Mouse (Mus musculus): ENCODE measurements around the gene Gdf9. TPM values are rescaled to one million over a fixed set of nuclear protein-coding genes. Genes with fewer than 3 reads are reported as not detected.

The Gdf9 gene
- polyA plus RNA-seq, 1 experiment from 2014 or later = 0.82 TPM

GRCm38 (mm10) chr11:53466231-53466971, 35.6 kb downstream of the Gdf9 start:
- H3K9me3 ChIP-seq = no peaks in the 10 kb centered on the region
- H3K4me3 ChIP-seq = peak overlapping the region; percentile 51
- 4% methylated on average over 40 of the region's 40 CpGs for WGBS
- peaks cover 99% of the 10 kb centered on the region for H3K27me3 ChIP-seq (replicated peaks; ENCODE audit: low read depth, poor library complexity, severe bottlenecking)
- H3K27ac ChIP-seq (replicated peaks) = peak overlapping the region; percentile 45
- no peaks in the 10 kb centered on the region for H3K36me3 ChIP-seq (replicated peaks)
- H3K4me1 ChIP-seq = peaks cover 50% of the 10 kb centered on the region
- DNase-seq (ENCODE audit: low spot score) = peak; percentile 88

GRCm38 (mm10) chr11:53469294-53469967, 38.6 kb downstream of the Gdf9 start:
- H3K4me1 ChIP-seq = peaks cover 33% of the 10 kb centered on the region
- peak overlapping the region; percentile 42 for H3K4me3 ChIP-seq
- no peak for DNase-seq (ENCODE audit: low spot score)
- H3K9me3 ChIP-seq = no peaks in the 10 kb centered on the region
- 26% methylated on average over 16 of the region's 16 CpGs for WGBS
- no peaks in the 10 kb centered on the region for H3K36me3 ChIP-seq (replicated peaks)
- H3K27ac ChIP-seq (replicated peaks) = no peak overlapping the region
- H3K27me3 ChIP-seq (replicated peaks; ENCODE audit: low read depth, poor library complexity, severe bottlenecking) = peaks cover 98% of the 10 kb centered on the region

GRCm38 (mm10) chr11:53469968-53470695, 39.3 kb downstream of the Gdf9 start, which contains the start of gene Gm9837:
Gm9837 (minus strand) TSS chr11:53470479.
- Histone ChIP-seq H3K4me1 (peaks cover 34% of the 10 kb centered on the region), H3K9me3 (no peaks in the 10 kb centered on the region), H3K4me3 (peak within 1 kb of the TSS; percentile 42), H3K27ac (replicated peaks) (no peak within 1 kb of the TSS), H3K27me3 (replicated peaks; ENCODE audit: low read depth, poor library complexity, severe bottlenecking) (peaks cover 98% of the 10 kb centered on the region), H3K36me3 (replicated peaks) (no peaks in the 10 kb centered on the region)
- WGBS = 4% methylated on average over 29 of the region's 29 CpGs
- DNase-seq (ENCODE audit: low spot score) = peak; percentile 92

- Histone ChIP-seq H3K4me1 (peaks cover 35% of the 10 kb centered on the region), H3K36me3 (replicated peaks) (no peaks in the 10 kb centered on the region), H3K27ac (replicated peaks) (no peak overlapping the region), H3K9me3 (no peaks in the 10 kb centered on the region), H3K4me3 (no peak overlapping the region), H3K27me3 (replicated peaks; ENCODE audit: low read depth, poor library complexity, severe bottlenecking) (peaks cover 98% of the 10 kb centered on the region)
- WGBS = 81% methylated on average over 3 of the region's 3 CpGs
- DNase-seq (ENCODE audit: low spot score) = no peak
Measured at GRCm38 (mm10) chr11:53472709-53473108, 41.9 kb downstream of the Gdf9 start.

GRCm38 (mm10) chr11:53475620-53476019, 44.8 kb downstream of the Gdf9 start:
- Histone ChIP-seq H3K9me3 (peaks cover 8% of the 10 kb centered on the region), H3K27ac (replicated peaks) (no peak overlapping the region), H3K4me1 (peaks cover 43% of the 10 kb centered on the region), H3K36me3 (replicated peaks) (no peaks in the 10 kb centered on the region; the same call in 1 of the 2 replicates), H3K27me3 (replicated peaks; ENCODE audit: low read depth, poor library complexity, severe bottlenecking) (peaks cover 99% of the 10 kb centered on the region), H3K4me3 (no peak overlapping the region)
- DNase-seq (ENCODE audit: low spot score) = no peak
- 27% methylated on average over 8 of the region's 8 CpGs for WGBS

GRCm38 (mm10) chr11:53477833-53478232, 47.0 kb downstream of the Gdf9 start:
- H3K36me3 ChIP-seq (replicated peaks) = no peaks in the 10 kb centered on the region; the same call in 1 of the 2 replicates
- no peak overlapping the region for H3K27ac ChIP-seq (replicated peaks)

GRCm38 (mm10) chr11:53478383-53479170, 47.8 kb downstream of the Gdf9 start:
- 5% methylated on average over 79 of the region's 79 CpGs for WGBS
- Histone ChIP-seq H3K4me1 (peaks cover 33% of the 10 kb centered on the region), H3K36me3 (replicated peaks) (no peaks in the 10 kb centered on the region; the same call in 1 of the 2 replicates), H3K4me3 (peak overlapping the region; percentile 58), H3K27ac (replicated peaks) (peak overlapping the region; percentile 54; the same call in 1 of the 2 replicates), H3K9me3 (peaks cover 8% of the 10 kb centered on the region), H3K27me3 (replicated peaks; ENCODE audit: low read depth, poor library complexity, severe bottlenecking) (peaks cover 95% of the 10 kb centered on the region)
- peak; percentile 67 for DNase-seq (ENCODE audit: low spot score)

More at GRCm38 (mm10) chr11:53477833-53478232, 47.0 kb downstream of the Gdf9 start:
- peaks cover 33% of the 10 kb centered on the region for H3K4me1 ChIP-seq
- peaks cover 95% of the 10 kb centered on the region for H3K27me3 ChIP-seq (replicated peaks; ENCODE audit: low read depth, poor library complexity, severe bottlenecking)
- peak; percentile 48 for DNase-seq (ENCODE audit: low spot score)
- no peak overlapping the region for H3K4me3 ChIP-seq
- peaks cover 8% of the 10 kb centered on the region for H3K9me3 ChIP-seq
- WGBS = 27% methylated on average over 7 of the region's 7 CpGs

- DNase-seq (ENCODE audit: low spot score) = no peak
- H3K4me1 ChIP-seq = peaks cover 33% of the 10 kb centered on the region
- 1% methylated on average over 62 of the region's 62 CpGs for WGBS
- peak overlapping the region; percentile 58 for H3K4me3 ChIP-seq
- H3K27ac ChIP-seq (replicated peaks) = peak overlapping the region; percentile 54; the same call in 1 of the 2 replicates
- no peaks in the 10 kb centered on the region; the same call in 1 of the 2 replicates for H3K36me3 ChIP-seq (replicated peaks)
- H3K9me3 ChIP-seq = peaks cover 8% of the 10 kb centered on the region
- peaks cover 91% of the 10 kb centered on the region for H3K27me3 ChIP-seq (replicated peaks; ENCODE audit: low read depth, poor library complexity, severe bottlenecking)
Measured at GRCm38 (mm10) chr11:53479171-53479782, 48.5 kb downstream of the Gdf9 start.

GRCm38 (mm10) chr11:53479783-53480301, 49.0 kb downstream of the Gdf9 start, which contains the start of the genes Gm9945 and Sowaha:
Gm9945 (plus strand) TSS chr11:53480166.
Sowaha (minus strand) TSS chr11:53480274.
- DNase-seq (ENCODE audit: low spot score) = peak; percentile 61
- H3K27ac ChIP-seq (replicated peaks) = peak within 1 kb of the TSS; percentile 54; the same call in 1 of the 2 replicates
- H3K4me1 ChIP-seq = peaks cover 33% of the 10 kb centered on the region
- H3K4me3 ChIP-seq = peak within 1 kb of the TSS; percentile 58
- peaks cover 85% of the 10 kb centered on the region for H3K27me3 ChIP-seq (replicated peaks; ENCODE audit: low read depth, poor library complexity, severe bottlenecking)
- peaks cover 8% of the 10 kb centered on the region for H3K9me3 ChIP-seq
- no peaks in the 10 kb centered on the region; the same call in 1 of the 2 replicates for H3K36me3 ChIP-seq (replicated peaks)
- 3% methylated on average over 40 of the region's 40 CpGs for WGBS

GRCm38 (mm10) chr11:53481088-53481730, 50.4 kb downstream of the Gdf9 start:
- WGBS = 76% methylated on average over 4 of the region's 4 CpGs
- H3K27ac ChIP-seq (replicated peaks) = no peak overlapping the region
- H3K4me3 ChIP-seq = no peak overlapping the region
- peaks cover 8% of the 10 kb centered on the region for H3K9me3 ChIP-seq
- peaks cover 80% of the 10 kb centered on the region for H3K27me3 ChIP-seq (replicated peaks; ENCODE audit: low read depth, poor library complexity, severe bottlenecking)
- DNase-seq (ENCODE audit: low spot score) = no peak
- no peaks in the 10 kb centered on the region; the same call in 1 of the 2 replicates for H3K36me3 ChIP-seq (replicated peaks)
- peaks cover 22% of the 10 kb centered on the region for H3K4me1 ChIP-seq
